Mouse (Mus musculus) activated CD4-positive, CD25-positive, alpha-beta regulatory T cell (primary cell): ENCODE measurements around the gene Asxl1. TPM values are rescaled to one million over a fixed set of nuclear protein-coding genes. Genes with fewer than 3 reads are reported as not detected.

ENCODE experiments used
- polyA plus RNA-seq, 2 experiments: library from polyadenylated mRNA; unstranded; fragments of 100-300 nt; shearing (Covaris generic); gene quantifications; one replicate each; pipeline ENCODE4 v1.2.1; 2017

Gene Asxl1
- polyA plus RNA-seq, result 10 to 100 TPM; 35.0 to 87.8 TPM

DNA sequence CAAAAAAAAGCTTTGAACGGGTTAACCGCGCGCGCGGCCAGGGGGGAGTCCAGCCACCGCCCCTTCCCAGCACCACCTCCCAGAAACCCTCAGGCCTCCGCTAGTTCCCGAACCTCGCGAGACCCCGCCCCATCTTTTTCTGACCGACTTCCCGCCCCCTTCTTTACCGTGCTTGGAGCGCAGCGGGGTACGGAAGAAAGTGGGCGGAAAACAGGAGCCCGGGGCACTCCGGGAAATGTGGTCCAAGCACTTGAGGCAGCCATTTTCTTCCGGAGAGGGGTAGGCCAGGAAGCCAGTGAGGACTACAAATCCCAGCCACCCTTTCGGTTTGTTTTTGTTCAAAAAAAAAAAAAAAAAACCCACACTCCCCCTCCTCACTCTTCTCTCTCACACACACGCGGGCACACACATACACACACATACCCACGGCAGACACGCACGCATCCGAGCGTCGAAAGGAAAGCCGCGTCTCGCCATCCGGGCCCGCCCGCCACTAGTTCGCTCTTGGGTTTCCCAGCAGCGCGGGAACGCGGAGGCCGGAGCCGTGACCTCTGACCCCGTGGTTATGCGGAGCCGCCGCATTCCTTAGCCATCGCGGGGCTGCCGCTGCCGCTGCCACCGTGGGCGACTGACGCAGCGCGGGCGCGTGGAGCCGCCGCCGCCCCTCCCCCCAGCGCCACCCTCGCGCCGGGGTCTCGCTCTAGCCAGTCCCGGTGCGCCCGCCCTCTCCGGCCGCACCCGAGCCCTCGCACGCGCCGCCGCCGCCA, at the start of gene Asxl1:
TSS of gene Asxl1 (plus strand) at position 376 of the 767 bp plus-strand sequence.

Other genes starting within 250 kb of the Asxl1 start
- 1 to 10 TPM in 1 of 2 experiments, under 1 TPM in 1; 0.66 to 2.5 TPM for gene Hck, start 237.4 kb upstream of the Asxl1 start, polyA plus RNA-seq
- 10 to 100 TPM; 38.1 to 51.4 TPM for gene Tm9sf4, start 184.5 kb upstream of the Asxl1 start, polyA plus RNA-seq
- 10 to 100 TPM; 39.5 to 45.2 TPM for gene Tspyl3, start 120.4 kb upstream of the Asxl1 start, polyA plus RNA-seq
- gene Plagl2, start 104.4 kb upstream of the Asxl1 start, polyA plus RNA-seq, result 10 to 100 TPM; 22.2 to 26.5 TPM
- gene Pofut1, start 104.3 kb upstream of the Asxl1 start, polyA plus RNA-seq, result 10 to 100 TPM; 15.2 to 17.0 TPM
- 10 to 100 TPM; 15.4 to 24.3 TPM for gene Kif3b, start 54.4 kb upstream of the Asxl1 start, polyA plus RNA-seq
- not detected for gene 4930404H24Rik, start 147.0 kb downstream of the Asxl1 start, polyA plus RNA-seq
- gene Nol4l, start 184.1 kb downstream of the Asxl1 start, polyA plus RNA-seq, result 1 to 10 TPM; 2.5 to 4.8 TPM